Mouse (Mus musculus) regulatory T cell (primary cell): Measurements from ENCODE around the gene Slamf6.
"Not testable (repeated sequence)": the region's sequence is repeated elsewhere in the genome, so short reads cannot be mapped to it uniquely, and the experiment has no call there.

ENCODE experiments used
- in situ Hi-C: fragments of 300-600 bp; cut with MboI, MseI; formaldehyde crosslinking; loops from one replicate; pipeline ENCODE4 v1.15.1; 2025; ENCODE audit warnings: high pct_unique_total_duplicates

The Slamf6 gene

GRCm38 (mm10) chr1:171955071-171955470 is 37.8 kb downstream of the Slamf6 start:
- in situ Hi-C loops: no loop called here

GRCm38 (mm10) chr1:171957411-171957810 is 40.1 kb downstream of the Slamf6 start:
- in situ Hi-C loops: no loop called here

- in situ Hi-C loops: no loop called here
Observed at GRCm38 (mm10) chr1:171960726-171961125, 43.4 kb downstream of the Slamf6 start.

- in situ Hi-C loops: no loop called here
Observed at GRCm38 (mm10) chr1:171961704-171962103, 44.4 kb downstream of the Slamf6 start.

GRCm38 (mm10) chr1:171963613-171964012 is 46.3 kb downstream of the Slamf6 start:
- in situ Hi-C loops: no loop called here

GRCm38 (mm10) chr1:171966054-171966790 is 48.9 kb downstream of the Slamf6 start:
- in situ Hi-C loops: no loop called here

GRCm38 (mm10) chr1:171969221-171969620 is 51.9 kb downstream of the Slamf6 start:
- in situ Hi-C loops: no loop called here

- in situ Hi-C loops: no loop called here
Observed at GRCm38 (mm10) chr1:171970854-171971586, 53.7 kb downstream of the Slamf6 start.

- in situ Hi-C loops: not testable (repeated sequence)
Observed at GRCm38 (mm10) chr1:171974361-171974760, 57.0 kb downstream of the Slamf6 start.

GRCm38 (mm10) chr1:171975377-171975776 is 58.1 kb downstream of the Slamf6 start:
- in situ Hi-C loops: no loop called here

- in situ Hi-C loops: no loop called here
Observed at GRCm38 (mm10) chr1:171975831-171976230, 58.5 kb downstream of the Slamf6 start.

DNA sequence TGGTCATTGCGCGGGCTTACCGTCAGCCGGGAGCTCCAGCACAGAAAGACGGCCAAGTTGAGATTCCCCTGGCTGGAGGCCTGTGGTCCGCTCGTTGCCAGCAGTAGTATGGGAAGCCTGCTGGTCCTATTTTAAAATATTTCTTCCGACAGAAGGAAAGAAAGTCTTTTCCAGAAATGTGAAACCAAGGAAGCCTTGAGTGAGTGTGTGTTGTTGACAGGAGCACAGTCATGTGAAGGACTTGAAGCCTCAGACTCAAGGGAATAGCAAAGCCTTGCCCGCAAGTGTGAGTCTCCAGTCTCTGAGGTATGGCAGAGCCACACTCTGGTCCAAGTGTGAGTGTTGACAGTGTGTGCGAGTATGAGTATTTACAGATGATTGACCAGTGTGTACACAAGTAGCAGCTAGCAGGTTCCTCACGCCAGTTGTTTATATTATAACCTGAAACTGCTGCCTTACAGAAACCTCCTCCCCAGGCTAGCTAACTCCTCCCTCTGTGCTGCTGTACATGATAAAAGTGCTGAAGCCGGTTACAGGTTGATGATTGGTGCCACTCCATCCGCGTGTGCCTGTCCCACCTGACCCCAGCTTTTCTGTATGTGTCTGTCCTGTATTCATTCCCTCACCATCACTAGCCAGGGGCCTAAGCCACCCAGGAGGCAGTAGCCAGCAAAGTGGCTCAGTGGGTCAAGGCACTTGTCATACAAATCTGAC is 59.7 kb downstream of the Slamf6 start:
- in situ Hi-C loops: no loop called here

GRCm38 (mm10) chr1:171977891-171978290 is 60.6 kb downstream of the Slamf6 start:
- in situ Hi-C loops: no loop called here

- in situ Hi-C loops: no loop called here
Observed at GRCm38 (mm10) chr1:171979969-171980730, 62.8 kb downstream of the Slamf6 start.

DNA sequence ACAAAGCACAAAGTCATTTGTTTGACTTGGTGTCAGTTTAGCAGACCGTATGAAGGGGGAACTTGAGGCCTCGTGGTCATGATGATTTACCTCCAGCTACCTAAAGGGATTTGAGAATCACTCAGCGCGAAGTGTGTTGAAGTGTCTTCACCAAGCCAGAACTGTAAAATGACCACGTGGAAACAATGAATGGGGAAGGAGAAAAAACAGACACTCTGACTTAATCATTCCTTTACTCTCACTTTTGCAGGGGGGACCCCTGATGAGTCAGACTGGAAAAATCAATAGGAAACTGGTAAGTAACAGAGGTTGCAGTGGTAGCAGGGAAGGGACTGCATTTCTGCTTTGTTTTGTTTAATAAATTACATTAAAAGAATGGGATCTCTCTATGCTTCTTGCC is 64.9 kb downstream of the Slamf6 start:
- in situ Hi-C loops: no loop called here

GRCm38 (mm10) chr1:171982740-171983139 is 65.4 kb downstream of the Slamf6 start:
- in situ Hi-C loops: no loop called here

DNA sequence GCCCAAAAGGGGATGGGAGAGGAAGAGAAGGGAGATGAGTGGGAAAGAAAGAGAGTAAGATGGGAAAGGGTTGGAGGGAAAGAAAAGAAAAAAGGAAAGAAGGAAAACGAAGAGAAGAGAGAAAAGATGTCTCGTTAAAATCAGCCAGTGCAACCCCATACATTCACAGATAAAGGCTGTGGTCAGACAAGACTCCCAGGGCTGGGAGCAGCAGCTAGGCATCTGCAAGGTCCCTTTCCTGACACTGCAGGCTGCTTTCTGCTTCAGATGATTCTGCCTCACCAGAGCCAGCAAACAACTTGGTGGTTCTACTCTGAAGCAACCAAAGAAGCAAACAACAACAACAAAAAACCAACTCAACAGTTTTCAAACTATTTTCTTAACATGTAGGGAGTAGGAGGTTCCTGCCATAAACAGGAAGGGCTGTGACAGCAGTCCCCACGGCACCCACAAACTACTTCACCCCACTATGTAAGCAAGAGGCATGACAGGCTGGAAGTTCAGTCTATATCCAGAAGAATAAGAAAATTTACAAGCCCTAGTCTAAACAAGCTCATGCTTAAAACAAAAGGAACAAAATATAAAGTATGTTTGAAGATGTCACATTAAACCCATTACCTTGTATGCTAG is 66.2 kb downstream of the Slamf6 start:
- in situ Hi-C loops: no loop called here

- in situ Hi-C loops: no loop called here
Observed at GRCm38 (mm10) chr1:171984121-171984520, 66.8 kb downstream of the Slamf6 start.

GRCm38 (mm10) chr1:171991883-171992282 is 74.6 kb downstream of the Slamf6 start:
- in situ Hi-C loops: no loop called here

DNA sequence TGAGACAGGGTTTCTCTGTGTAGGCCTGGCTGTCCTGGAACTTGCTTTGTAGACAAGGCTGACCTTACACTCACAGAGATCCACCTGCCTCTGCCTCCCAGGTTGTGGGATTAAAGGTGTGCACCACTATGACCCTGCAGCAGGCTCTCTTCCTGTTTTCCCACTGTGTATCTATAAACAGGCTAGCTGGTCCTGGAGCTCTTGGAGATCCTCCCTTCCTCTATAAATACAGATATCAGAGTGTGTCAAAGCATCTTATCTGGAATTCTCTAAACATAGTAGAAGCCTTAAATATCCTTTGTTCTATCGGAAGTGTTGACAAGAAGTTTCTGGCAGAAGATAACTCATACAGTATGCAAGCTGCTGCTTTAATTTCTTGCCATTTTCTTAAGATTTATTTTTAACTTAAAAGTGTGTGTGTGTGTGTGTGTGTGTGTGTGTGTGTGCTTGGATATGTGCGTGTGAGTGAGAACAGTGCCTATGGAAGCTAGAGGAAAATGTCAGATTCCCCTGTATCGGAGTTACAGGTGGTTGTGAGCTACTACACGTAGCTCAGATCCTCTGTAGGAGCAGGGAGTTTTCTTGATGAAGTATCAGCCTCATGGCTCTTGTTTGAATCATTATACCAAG is 75.7 kb downstream of the Slamf6 start:
- in situ Hi-C loops: no loop called here

DNA sequence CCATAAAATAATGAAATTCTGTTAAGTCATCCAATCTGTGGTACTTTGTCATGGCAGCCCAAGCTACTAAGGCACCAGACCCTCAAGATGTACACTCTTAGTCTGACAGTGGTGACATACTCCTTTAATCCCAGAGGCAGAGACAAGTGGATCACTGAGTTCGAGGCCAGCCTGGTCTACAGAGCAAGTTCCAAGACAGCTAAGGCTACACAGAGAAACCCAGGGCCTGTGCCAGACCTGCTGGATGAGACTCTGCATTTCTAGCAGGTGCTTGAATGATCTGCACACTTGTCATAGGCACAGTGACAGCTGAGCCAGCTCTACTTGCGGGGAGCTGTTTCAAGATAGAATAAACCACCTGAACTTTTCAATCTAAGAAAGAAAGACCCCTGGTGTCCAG is 77.2 kb downstream of the Slamf6 start:
- in situ Hi-C loops: no loop called here
